Mouse (Mus musculus): Measurements from ENCODE around the gene Fzr1. TPM values are rescaled to one million over a fixed set of nuclear protein-coding genes. Genes with fewer than 3 reads are reported as not detected.

Fzr1 gene
- polyA plus RNA-seq, 1 experiment = 181 TPM

DNA sequence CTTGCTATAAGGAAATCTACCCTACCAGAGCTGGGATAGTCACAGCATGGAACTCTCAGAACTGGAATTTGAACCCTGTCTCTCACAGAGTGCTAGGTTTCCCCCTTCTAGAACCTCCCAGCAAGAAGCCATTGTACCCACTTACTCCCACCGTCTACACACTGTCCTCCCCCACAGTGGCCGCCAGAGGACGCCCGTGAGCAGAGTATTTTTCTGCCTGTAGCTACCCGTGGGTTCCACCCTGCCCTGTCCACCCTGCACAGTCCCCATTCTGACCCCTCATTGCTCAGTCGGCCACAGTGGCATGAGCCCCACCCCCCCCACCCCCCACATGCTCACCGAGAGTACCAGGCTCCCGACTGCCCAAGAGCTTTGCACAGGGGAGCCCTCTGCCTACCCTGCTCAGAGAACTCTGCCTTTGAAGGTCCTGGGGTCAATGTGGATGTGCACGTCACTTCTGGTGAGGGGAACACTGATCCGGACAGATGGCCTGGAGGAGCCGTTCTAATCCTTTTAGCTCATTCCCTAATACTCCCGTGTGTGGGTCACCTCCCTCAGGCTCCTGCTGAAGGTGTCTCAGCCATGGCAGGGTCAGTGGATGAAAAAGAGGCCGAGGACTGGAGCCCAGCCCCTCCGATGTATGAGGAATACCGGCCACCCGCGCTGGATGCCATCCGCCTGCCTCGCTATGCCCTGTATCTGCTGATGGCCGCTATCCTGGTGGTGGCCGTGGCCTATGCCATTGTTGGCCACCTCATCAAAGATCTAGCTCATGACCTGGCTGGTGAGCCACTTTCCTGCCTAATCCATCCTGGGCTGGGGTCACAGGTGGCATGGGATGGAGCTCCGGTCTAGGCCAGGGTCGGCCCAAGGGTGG lies 11.7 kb upstream of the Fzr1 start:
- WGBS = 67% methylated on average over 23 of the region's 23 CpGs
- Histone ChIP-seq H3K4me1 (replicated peaks; ENCODE audit: control insufficient read depth, insufficient read depth, low read length) (peaks cover 24% of the 10 kb centered on the region), H3K36me3 (ENCODE audit: control insufficient read depth, insufficient read depth, low read length) (peaks cover 10% of the 10 kb centered on the region), H3K4me3 (ENCODE audit: control insufficient read depth, insufficient read depth, low read length) (no peak overlapping the region), H3K27ac (ENCODE audit: control insufficient read depth, insufficient read depth, low read length) (no peak overlapping the region), H3K27me3 (ENCODE audit: control insufficient read depth, insufficient read depth, low read length) (no peaks in the 10 kb centered on the region)
- DNase-seq = peak; percentile 76
- TF ChIP-seq POLR2A (IDR thresholded peaks at IDR 0.05; ENCODE audit: control insufficient read depth, extremely low read depth, insufficient read depth, low read length, poor library complexity) = no peak
- peak; percentile 85; the same call in 1 of the 2 replicates for TF ChIP-seq CTCF (IDR thresholded peaks at IDR 0.05; ENCODE audit: borderline replicate concordance, control insufficient read depth, extremely low read depth, insufficient read depth, low read length, poor library complexity)

DNA sequence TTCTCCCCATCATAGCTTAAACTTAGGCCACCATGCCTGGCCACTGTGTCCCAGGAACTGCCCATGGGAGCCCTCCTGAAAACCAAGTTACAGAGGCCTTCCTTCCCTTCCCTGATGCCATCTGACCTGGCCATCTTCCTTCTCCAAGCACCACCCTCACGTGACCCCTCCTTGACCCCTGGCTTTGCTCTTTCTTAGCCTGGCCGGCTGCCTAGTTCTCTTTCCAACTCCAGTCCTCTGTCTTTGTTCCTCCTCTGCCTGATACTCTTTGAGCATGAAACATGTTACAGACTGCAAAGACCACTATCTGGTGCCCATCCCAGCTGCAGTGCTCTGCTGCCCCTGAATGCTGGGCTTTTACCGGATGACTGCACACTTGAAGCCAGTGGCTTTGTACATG lies 11.1 kb upstream of the Fzr1 start:
- WGBS = 97% methylated on average over 3 of the region's 3 CpGs
- no peak for DNase-seq
- H3K4me3 ChIP-seq (ENCODE audit: control insufficient read depth, insufficient read depth, low read length) = no peak overlapping the region
- H3K4me1 ChIP-seq (replicated peaks; ENCODE audit: control insufficient read depth, insufficient read depth, low read length) = peaks cover 30% of the 10 kb centered on the region
- H3K27ac ChIP-seq (ENCODE audit: control insufficient read depth, insufficient read depth, low read length) = no peak overlapping the region
- H3K27me3 ChIP-seq (ENCODE audit: control insufficient read depth, insufficient read depth, low read length) = no peaks in the 10 kb centered on the region
- H3K36me3 ChIP-seq (ENCODE audit: control insufficient read depth, insufficient read depth, low read length) = peaks cover 10% of the 10 kb centered on the region
- no peak for TF ChIP-seq POLR2A (IDR thresholded peaks at IDR 0.05; ENCODE audit: control insufficient read depth, extremely low read depth, insufficient read depth, low read length, poor library complexity)
- TF ChIP-seq CTCF (IDR thresholded peaks at IDR 0.05; ENCODE audit: borderline replicate concordance, control insufficient read depth, extremely low read depth, insufficient read depth, low read length, poor library complexity) = no peak

- no peak within 1 kb of the TSS for H3K4me3 ChIP-seq (ENCODE audit: control insufficient read depth, insufficient read depth, low read length)
- DNase-seq = no peak
- no peak for TF ChIP-seq CTCF (IDR thresholded peaks at IDR 0.05; ENCODE audit: borderline replicate concordance, control insufficient read depth, extremely low read depth, insufficient read depth, low read length, poor library complexity)
- no peak for TF ChIP-seq POLR2A (IDR thresholded peaks at IDR 0.05; ENCODE audit: control insufficient read depth, extremely low read depth, insufficient read depth, low read length, poor library complexity)
- 93% methylated on average over 5 of the region's 5 CpGs for WGBS
- peaks cover 10% of the 10 kb centered on the region for H3K36me3 ChIP-seq (ENCODE audit: control insufficient read depth, insufficient read depth, low read length)
- H3K27me3 ChIP-seq (ENCODE audit: control insufficient read depth, insufficient read depth, low read length) = no peaks in the 10 kb centered on the region
- H3K4me1 ChIP-seq (replicated peaks; ENCODE audit: control insufficient read depth, insufficient read depth, low read length) = peaks cover 24% of the 10 kb centered on the region
- no peak within 1 kb of the TSS for H3K27ac ChIP-seq (ENCODE audit: control insufficient read depth, insufficient read depth, low read length)
These were observed 10.3 kb upstream of the Fzr1 start, which contains the start of gene Gm48552 for GRCm38 (mm10) chr10:81388505-81389055. Gm48552 (plus strand) TSS chr10:81389005.

GRCm38 (mm10) chr10:81387716-81388115 lies 9.4 kb upstream of the Fzr1 start:
- no peak for TF ChIP-seq CTCF (IDR thresholded peaks at IDR 0.05; ENCODE audit: borderline replicate concordance, control insufficient read depth, extremely low read depth, insufficient read depth, low read length, poor library complexity)
- TF ChIP-seq POLR2A (IDR thresholded peaks at IDR 0.05; ENCODE audit: control insufficient read depth, extremely low read depth, insufficient read depth, low read length, poor library complexity) = no peak
- DNase-seq = no peak
- peaks cover 16% of the 10 kb centered on the region for H3K4me1 ChIP-seq (replicated peaks; ENCODE audit: control insufficient read depth, insufficient read depth, low read length)
- H3K36me3 ChIP-seq (ENCODE audit: control insufficient read depth, insufficient read depth, low read length) = peaks cover 10% of the 10 kb centered on the region
- no peak overlapping the region for H3K27ac ChIP-seq (ENCODE audit: control insufficient read depth, insufficient read depth, low read length)
- no peaks in the 10 kb centered on the region for H3K27me3 ChIP-seq (ENCODE audit: control insufficient read depth, insufficient read depth, low read length)
- 98% methylated on average over 20 of the region's 20 CpGs for WGBS
- no peak overlapping the region for H3K4me3 ChIP-seq (ENCODE audit: control insufficient read depth, insufficient read depth, low read length)

GRCm38 (mm10) chr10:81385603-81386306 lies 7.4 kb upstream of the Fzr1 start:
- Histone ChIP-seq H3K4me3 (ENCODE audit: control insufficient read depth, insufficient read depth, low read length) (no peak overlapping the region), H3K27me3 (ENCODE audit: control insufficient read depth, insufficient read depth, low read length) (no peaks in the 10 kb centered on the region), H3K27ac (ENCODE audit: control insufficient read depth, insufficient read depth, low read length) (no peak overlapping the region), H3K36me3 (ENCODE audit: control insufficient read depth, insufficient read depth, low read length) (peaks cover 10% of the 10 kb centered on the region), H3K4me1 (replicated peaks; ENCODE audit: control insufficient read depth, insufficient read depth, low read length) (peaks cover 21% of the 10 kb centered on the region)
- TF ChIP-seq POLR2A (IDR thresholded peaks at IDR 0.05; ENCODE audit: control insufficient read depth, extremely low read depth, insufficient read depth, low read length, poor library complexity) = no peak
- TF ChIP-seq CTCF (IDR thresholded peaks at IDR 0.05; ENCODE audit: borderline replicate concordance, control insufficient read depth, extremely low read depth, insufficient read depth, low read length, poor library complexity) = no peak
- no peak for DNase-seq
- 87% methylated on average over 22 of the region's 22 CpGs for WGBS

- Histone ChIP-seq H3K27me3 (ENCODE audit: control insufficient read depth, insufficient read depth, low read length) (no peaks in the 10 kb centered on the region), H3K27ac (ENCODE audit: control insufficient read depth, insufficient read depth, low read length) (peak overlapping the region; percentile 17; the same call in 1 of the 2 replicates), H3K4me3 (ENCODE audit: control insufficient read depth, insufficient read depth, low read length) (peak overlapping the region; percentile 68), H3K36me3 (ENCODE audit: control insufficient read depth, insufficient read depth, low read length) (peaks cover 10% of the 10 kb centered on the region), H3K4me1 (replicated peaks; ENCODE audit: control insufficient read depth, insufficient read depth, low read length) (peaks cover 21% of the 10 kb centered on the region)
- TF ChIP-seq CTCF (IDR thresholded peaks at IDR 0.05; ENCODE audit: borderline replicate concordance, control insufficient read depth, extremely low read depth, insufficient read depth, low read length, poor library complexity) = no peak
- TF ChIP-seq POLR2A (IDR thresholded peaks at IDR 0.05; ENCODE audit: control insufficient read depth, extremely low read depth, insufficient read depth, low read length, poor library complexity) = no peak
- under 1% methylated on average over 19 of the region's 19 CpGs for WGBS
- DNase-seq = no peak
These were observed 6.3 kb upstream of the Fzr1 start for GRCm38 (mm10) chr10:81384605-81384982.

Data from thymus, adult 2 months (tissue).